Mouse (Mus musculus): ENCODE measurements around the gene Casp3.

GRCm38 (mm10) chr8:46597411-46597810 lies 19.7 kb upstream of the Casp3 start:
- no peak for TF ChIP-seq CTCF (IDR thresholded peaks at IDR 0.05; ENCODE audit: control insufficient read depth, insufficient read depth, low read length)
- no peak for TF ChIP-seq POLR2A (IDR thresholded peaks at IDR 0.05; ENCODE audit: borderline replicate concordance, control insufficient read depth, low read depth, low read length)
